Mouse (Mus musculus) left cerebral cortex, postnatal 36 days (tissue): ENCODE data around the gene Esrra. TPM values are rescaled to one million over a fixed set of nuclear protein-coding genes. Genes with fewer than 3 reads are reported as not detected.
A peak's percentile ranks its signal among the peaks of the same experiment; 100 is the strongest.
"Not testable (repeated sequence)": the region's sequence is repeated elsewhere in the genome, so short reads cannot be mapped to it uniquely, and the experiment has no call there.

Source experiments
- DNase-seq, 2 experiments: peaks; one replicate each; pipeline ENCODE4 v3.0.0; 2021 to 2022; ENCODE audit warnings: low spot score in 2 of 2, mixed read lengths in 1 of 2
- intact Hi-C: fragments of 180-260 bp; cut with DNase I; formaldehyde crosslinking; loops from one replicate; pipeline ENCODE4 v1.15.1; 2025
- total RNA-seq, 2 experiments: library from RNA; stranded (reverse); gene quantifications; 2 replicates each; pipeline ENCODE4 v1.2.3; 2021

Esrra gene
- total RNA-seq, 2 experiments from 2014 or later: 60.6 to 66.4 TPM

GRCm38 (mm10) chr19:6909507-6910289 is 11.9 kb downstream of the Esrra start, which contains the start of the genes Trmt112 and Prdx5:
Trmt112 (plus strand) TSS chr19:6909698.
Prdx5 (minus strand) TSS chr19:6910106.
- intact Hi-C loops: loop anchor here (5.0 kb wide), 1 partner anchor 67 kb away; the partner anchor contains the start of gene Rps6ka4
- DNase-seq: peak; percentile 91 to 93

GRCm38 (mm10) chr19:6909021-6909420 is 12.6 kb downstream of the Esrra start:
- intact Hi-C loops: loop anchor here (5.0 kb wide), 1 partner anchor 67 kb away; the partner anchor contains the start of gene Rps6ka4
- DNase-seq: no peak

DNA sequence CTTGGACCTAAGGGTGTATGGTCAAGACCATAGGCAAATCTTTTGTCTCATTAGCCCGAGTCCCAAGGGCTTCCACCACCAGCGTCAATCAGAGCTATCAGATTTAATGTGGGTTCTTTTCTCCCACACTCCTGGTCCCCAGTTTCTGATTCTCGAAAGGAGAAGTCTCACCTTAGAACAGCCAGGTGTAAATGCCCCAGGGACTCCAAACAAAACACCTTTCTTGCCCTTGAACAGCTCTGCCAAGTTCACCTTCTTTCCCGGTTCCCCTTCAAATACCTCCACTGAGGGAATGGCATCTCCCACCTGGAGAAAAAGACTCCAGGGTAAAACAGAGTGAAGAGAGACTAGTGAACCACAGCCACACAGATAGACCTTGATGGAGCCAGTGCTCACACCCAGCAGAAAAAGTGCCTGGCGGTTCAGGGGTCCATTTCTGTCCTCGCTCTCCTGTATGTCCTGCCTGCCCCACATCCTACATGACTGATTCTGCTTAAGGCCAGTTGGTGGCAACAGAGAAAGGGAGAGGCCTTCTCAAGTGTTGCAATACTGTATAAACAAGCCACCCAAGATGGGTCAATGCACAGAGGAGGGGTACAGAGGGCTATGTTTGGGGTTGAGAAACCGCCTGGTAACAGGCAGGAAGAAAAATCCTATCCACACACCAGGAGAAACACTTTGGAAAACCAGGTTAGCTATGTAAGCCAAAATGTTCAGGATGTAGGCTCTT is 13.6 kb downstream of the Esrra start:
- intact Hi-C loops: loop anchor here (5.0 kb wide), 1 partner anchor 66 kb away; the partner anchor contains the start of gene Rps6ka4
- DNase-seq: no peak

GRCm38 (mm10) chr19:6907094-6907493 is 14.5 kb downstream of the Esrra start:
- no peak for DNase-seq
- intact Hi-C loops: loop anchor here (5.0 kb wide), 1 partner anchor 65 kb away; the partner anchor contains the start of gene Rps6ka4

- DNase-seq: no peak
- intact Hi-C loops: loop anchor here (5.0 kb wide), 1 partner anchor 64 kb away; the partner anchor contains the start of gene Rps6ka4
These were observed 15.4 kb downstream of the Esrra start for GRCm38 (mm10) chr19:6906199-6906598.

DNA sequence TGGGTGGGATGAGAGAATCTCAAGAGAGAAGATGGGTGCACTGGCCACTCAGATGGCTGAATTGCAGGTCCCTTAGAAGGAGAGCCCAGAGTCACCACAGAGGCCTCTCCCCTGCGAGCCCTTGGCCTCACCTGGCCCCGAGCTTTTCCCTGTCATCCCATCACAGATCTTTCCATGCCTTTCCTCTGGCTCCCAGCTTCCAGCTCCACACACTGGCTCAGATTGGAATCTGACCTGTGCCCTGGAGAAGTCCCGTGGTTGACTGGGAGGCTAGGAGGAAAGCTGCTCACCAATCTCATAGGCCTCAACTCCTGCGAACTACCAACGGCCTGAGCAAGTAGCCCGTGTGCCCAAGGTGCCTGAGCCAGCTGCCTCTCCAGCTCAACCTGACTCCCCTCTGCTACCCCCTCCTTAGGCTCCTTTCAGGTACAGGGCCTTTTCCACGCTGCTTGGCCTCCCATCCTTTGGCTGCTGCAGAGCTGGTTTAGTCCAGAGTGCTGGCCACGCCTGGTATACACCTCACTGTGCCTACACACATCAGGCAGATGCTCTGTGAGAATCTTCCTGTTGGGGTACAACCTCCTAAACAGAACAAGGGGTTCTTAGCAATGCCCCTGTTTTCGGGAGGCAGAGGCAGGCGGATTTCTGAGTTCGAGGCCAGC is 16.0 kb downstream of the Esrra start:
- intact Hi-C loops: loop anchor here (5.0 kb wide), 1 partner anchor 63 kb away; the partner anchor contains the start of gene Rps6ka4
- no peak for DNase-seq

- intact Hi-C loops: loop anchor here (5.0 kb wide), 1 partner anchor 63 kb away; the partner anchor contains the start of gene Rps6ka4
- no peak for DNase-seq
These were observed 16.8 kb downstream of the Esrra start for GRCm38 (mm10) chr19:6904846-6905245.

GRCm38 (mm10) chr19:6903031-6903430 is 18.6 kb downstream of the Esrra start:
- DNase-seq: no peak
- intact Hi-C loops: no loop called here

DNA sequence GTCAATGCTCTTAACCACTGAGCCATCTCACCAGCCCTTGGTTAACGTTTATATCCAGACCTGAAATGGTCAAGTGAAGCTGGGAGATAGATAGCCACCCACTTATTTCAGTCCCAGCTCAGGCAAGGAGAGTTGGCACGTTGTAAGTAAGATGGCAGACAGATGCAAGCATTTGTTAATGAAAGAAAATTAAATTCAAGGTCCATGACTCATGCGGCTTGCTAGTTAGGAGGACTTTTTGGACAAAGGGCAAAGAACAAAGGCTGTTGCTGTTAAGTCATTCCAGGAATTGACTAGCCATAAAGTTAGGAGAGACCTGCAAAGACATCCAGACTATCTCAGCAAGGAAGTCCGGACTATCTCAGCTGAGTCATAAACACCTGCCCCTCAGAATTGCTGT is 22.0 kb downstream of the Esrra start:
- intact Hi-C loops: loop anchor here (5.0 kb wide), 1 partner anchor 37 kb away; no protein-coding TSS in a partner anchor
- no peak for DNase-seq

GRCm38 (mm10) chr19:6895608-6896305 is 25.9 kb downstream of the Esrra start:
- DNase-seq: not testable (repeated sequence)
- intact Hi-C loops: loop anchor here (5.0 kb wide), 1 partner anchor 33 kb away; no protein-coding TSS in a partner anchor

- intact Hi-C loops: no loop called here
These were observed 27.7 kb downstream of the Esrra start for GRCm38 (mm10) chr19:6893731-6894451.

GRCm38 (mm10) chr19:6892512-6892911 is 29.1 kb downstream of the Esrra start:
- intact Hi-C loops: no loop called here
- DNase-seq: no peak

More at GRCm38 (mm10) chr19:6893731-6894451, 27.7 kb downstream of the Esrra start:
- DNase-seq: no peak

GRCm38 (mm10) chr19:6877965-6878364 is 43.6 kb downstream of the Esrra start:
- intact Hi-C loops: no loop called here
- DNase-seq: no peak

GRCm38 (mm10) chr19:6876799-6877198 is 44.8 kb downstream of the Esrra start:
- intact Hi-C loops: no loop called here
- DNase-seq: no peak

GRCm38 (mm10) chr19:6875834-6876233 is 45.8 kb downstream of the Esrra start:
- no peak for DNase-seq
- intact Hi-C loops: no loop called here

- DNase-seq: no peak
- intact Hi-C loops: no loop called here
These were observed 47.4 kb downstream of the Esrra start for GRCm38 (mm10) chr19:6874257-6874656.

GRCm38 (mm10) chr19:6872701-6873100 is 48.9 kb downstream of the Esrra start:
- DNase-seq: no peak
- intact Hi-C loops: no loop called here

- intact Hi-C loops: no loop called here
These were observed 49.9 kb downstream of the Esrra start for GRCm38 (mm10) chr19:6871574-6872271.

More at GRCm38 (mm10) chr19:6871574-6872271, 49.9 kb downstream of the Esrra start:
- no peak for DNase-seq
